Mouse (Mus musculus) testis, adult 2 months (tissue): ENCODE data around the gene Whamm. TPM values are rescaled to one million over a fixed set of nuclear protein-coding genes. Genes with fewer than 3 reads are reported as not detected.

Source experiments
- H3K27ac ChIP-seq: fragments of 200-500 bp; 2 replicates; pipeline ENCODE4 v1.5.1; 2012; ENCODE audit warnings: low read depth, low read length; ENCODE audit not compliant: control insufficient read depth, insufficient read depth
- H3K27me3 ChIP-seq: fragments of 200-500 bp; 2 replicates; pipeline ENCODE4 v1.6.1; 2012; ENCODE audit warnings: mild to moderate bottlenecking, low read length, moderate library complexity; ENCODE audit not compliant: control insufficient read depth, insufficient read depth
- H3K36me3 ChIP-seq: fragments of 200-500 bp; 2 replicates; pipeline ENCODE4 v1.6.1; 2012; ENCODE audit warnings: mild to moderate bottlenecking, low read length; ENCODE audit not compliant: control insufficient read depth, insufficient read depth
- H3K4me1 ChIP-seq: fragments of 200-500 bp; 2 replicates; pipeline ENCODE4 v1.6.1; 2012; ENCODE audit warnings: low read length; ENCODE audit not compliant: control insufficient read depth, insufficient read depth
- H3K4me3 ChIP-seq: fragments of 200-500 bp; 2 replicates; pipeline ENCODE4 v1.5.1; 2012; ENCODE audit warnings: low read depth, mild to moderate bottlenecking, low read length, moderate library complexity, mixed read lengths; ENCODE audit not compliant: control insufficient read depth
- CTCF ChIP-seq: fragments of 200-500 bp; IDR thresholded peaks from 2 replicates; pipeline ENCODE4 v1.5.1; 2012; ENCODE audit warnings: low read depth, mild to moderate bottlenecking, inconsistent platforms, low read length, moderate library complexity; ENCODE audit not compliant: control insufficient read depth, insufficient read depth, insufficient replicate concordance
- POLR2A ChIP-seq: fragments of 200-500 bp; IDR thresholded peaks from 2 replicates; pipeline ENCODE4 v1.6.1; 2012; ENCODE audit warnings: low read depth, mild to moderate bottlenecking, inconsistent platforms, low read length, moderate library complexity; ENCODE audit not compliant: control insufficient read depth
- polyA plus RNA-seq: library from polyadenylated mRNA; depleted of rRNA; stranded (reverse); fragments of >200 nt; gene quantifications from 2 replicates; pipeline ENCODE4 v1.2.3, GENCODE M21; 2012

Whamm gene
- polyA plus RNA-seq, 1 experiment, result 22.9 TPM

DNA sequence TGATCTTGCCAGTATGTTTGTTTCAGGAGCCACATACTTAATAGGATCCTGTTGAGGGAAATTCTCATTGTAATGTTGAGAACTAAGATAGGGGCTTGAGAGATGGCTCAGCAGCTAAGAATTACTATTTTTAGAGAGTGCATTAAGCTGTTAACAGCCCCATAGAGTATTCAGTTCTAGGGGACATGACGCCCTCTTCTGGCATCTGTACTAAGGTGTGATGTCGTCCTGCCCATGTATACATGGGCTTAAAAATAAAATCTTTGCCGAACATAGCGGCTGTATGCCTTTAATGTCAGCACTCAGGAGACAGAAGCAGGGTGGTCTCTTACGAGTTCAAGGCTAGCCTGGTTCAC is 336 bp upstream of the Whamm start:
- peaks cover 2% of the 10 kb centered on the region; the same call in 1 of the 2 replicates for H3K4me1 ChIP-seq
- H3K27me3 ChIP-seq, result no peaks in the 10 kb centered on the region
- peaks cover 2% of the 10 kb centered on the region; the same call in 1 of the 2 replicates for H3K36me3 ChIP-seq
- H3K27ac ChIP-seq, result peak overlapping the region; percentile 56; the same call in 1 of the 2 replicates
- TF ChIP-seq POLR2A (no peak), CTCF (no peak)
- peak overlapping the region; percentile 99 for H3K4me3 ChIP-seq

DNA sequence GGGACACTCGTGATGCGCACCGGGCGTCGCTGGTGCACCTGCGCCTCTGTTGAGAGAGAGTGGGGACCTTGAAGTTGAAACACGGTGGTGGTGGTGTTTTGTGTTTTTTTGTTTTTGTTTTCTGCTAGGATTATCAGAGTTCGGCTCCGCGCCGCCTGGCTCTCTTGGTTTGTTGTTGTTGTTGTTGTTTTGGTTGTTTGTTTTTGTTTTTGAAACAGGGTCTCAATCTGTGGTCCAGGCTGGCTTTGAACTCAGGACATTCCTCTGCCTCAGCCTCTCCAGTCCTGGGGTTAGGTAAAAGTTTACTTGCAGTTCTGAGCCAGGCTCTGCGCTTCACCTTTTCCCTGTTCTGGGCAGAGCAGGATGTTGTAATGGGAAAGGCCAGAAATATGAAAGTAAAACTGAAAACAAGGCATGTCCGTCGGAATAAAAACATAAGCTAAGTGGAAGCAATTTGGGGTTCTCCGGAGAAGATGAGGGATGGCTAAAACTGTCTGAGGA is 925 bp downstream of the Whamm start:
- TF ChIP-seq POLR2A (no peak), CTCF (no peak)
- H3K27me3 ChIP-seq, result no peaks in the 10 kb centered on the region

DNA sequence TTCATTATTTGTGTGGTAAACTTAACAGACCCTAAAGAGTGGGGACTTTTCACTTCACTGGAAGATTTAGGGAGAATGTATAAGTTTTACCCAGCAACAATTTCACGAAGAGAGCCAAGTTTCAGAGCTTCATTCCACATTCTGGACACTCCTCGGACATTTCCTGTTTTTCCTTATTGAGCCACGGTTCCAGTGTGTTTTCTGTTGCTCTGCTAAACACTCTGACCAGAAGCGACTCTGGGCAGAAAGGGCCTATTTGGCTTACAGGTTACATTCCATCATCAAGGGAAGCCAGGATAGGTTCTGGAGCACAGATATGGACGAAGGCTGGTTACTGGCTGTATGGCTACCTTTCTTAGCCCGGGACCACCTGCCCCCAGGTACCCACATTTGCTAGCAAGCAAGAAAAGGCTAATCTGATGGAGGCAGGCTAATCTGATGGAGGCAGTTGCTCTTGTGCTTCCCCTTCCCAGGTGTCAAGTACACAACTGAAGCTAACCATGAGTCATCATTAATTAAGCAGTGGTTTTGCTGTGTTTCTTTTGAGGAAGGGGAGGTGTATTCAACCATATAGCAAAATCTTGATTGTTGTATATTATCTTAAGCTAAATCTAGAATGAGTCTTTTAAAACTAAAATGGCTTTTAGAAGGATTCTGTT is 1.7 kb downstream of the Whamm start:
- TF ChIP-seq CTCF (no peak), POLR2A (no peak)
- Histone ChIP-seq H3K36me3 (peaks cover 2% of the 10 kb centered on the region), H3K27ac (peak overlapping the region; percentile 11; the same call in 1 of the 2 replicates), H3K27me3 (no peaks in the 10 kb centered on the region), H3K4me3 (peak overlapping the region; percentile 37), H3K4me1 (peaks cover 4% of the 10 kb centered on the region; the same call in 1 of the 2 replicates)

More for the DNA sequence above, 925 bp downstream of the Whamm start:
- Histone ChIP-seq H3K4me3 (peak overlapping the region; percentile 99), H3K4me1 (peaks cover 4% of the 10 kb centered on the region; the same call in 1 of the 2 replicates), H3K36me3 (peaks cover 2% of the 10 kb centered on the region; the same call in 1 of the 2 replicates), H3K27ac (peak overlapping the region; percentile 95)

DNA sequence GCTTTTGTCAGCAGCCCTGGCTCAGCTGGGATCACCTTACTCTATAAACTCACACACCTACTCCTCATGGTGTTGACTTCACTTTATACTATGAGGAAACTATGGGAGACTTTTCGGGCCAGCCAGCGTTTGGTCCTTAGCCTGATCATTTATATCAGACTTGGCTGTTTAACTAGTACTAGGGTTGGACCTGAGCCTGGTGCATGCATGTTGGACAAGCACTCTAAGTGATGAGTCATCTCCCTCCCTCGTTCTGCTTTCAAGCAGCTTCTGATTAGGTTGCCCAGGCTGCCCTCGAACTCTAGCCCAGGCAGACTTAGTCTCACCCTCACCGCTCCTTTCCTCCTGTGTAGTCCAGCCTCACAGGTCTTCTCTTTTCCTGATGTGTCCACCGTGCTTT is 2.3 kb downstream of the Whamm start:
- no peak for TF ChIP-seq CTCF
- H3K27ac ChIP-seq, result no peak overlapping the region
- peak overlapping the region; percentile 6; the same call in 1 of the 2 replicates for H3K4me3 ChIP-seq
- H3K27me3 ChIP-seq, result no peaks in the 10 kb centered on the region
- H3K36me3 ChIP-seq, result peaks cover 5% of the 10 kb centered on the region
- peaks cover 4% of the 10 kb centered on the region; the same call in 1 of the 2 replicates for H3K4me1 ChIP-seq

DNA sequence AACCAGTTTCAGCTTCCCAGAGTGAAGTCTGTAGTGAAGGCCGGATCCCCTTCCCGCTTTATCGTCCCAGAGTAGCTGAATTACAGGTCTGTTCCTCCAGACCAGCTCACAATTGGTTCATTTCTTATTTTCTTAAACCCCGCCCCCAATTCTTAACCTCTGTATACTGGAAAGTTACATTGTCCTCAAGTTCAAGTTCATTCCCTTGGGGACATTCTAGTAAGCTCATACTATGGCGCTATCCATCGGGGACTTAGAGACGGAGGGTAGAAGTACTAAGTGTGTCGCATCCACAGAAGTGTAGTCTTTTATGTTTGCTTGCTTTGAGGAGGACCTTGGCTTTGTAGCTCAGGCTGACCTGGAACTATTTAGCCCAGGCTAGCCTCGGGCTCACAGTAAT is 2.8 kb downstream of the Whamm start:
- Histone ChIP-seq H3K36me3 (peaks cover 5% of the 10 kb centered on the region), H3K27me3 (no peaks in the 10 kb centered on the region), H3K27ac (no peak overlapping the region), H3K4me1 (peaks cover 4% of the 10 kb centered on the region; the same call in 1 of the 2 replicates), H3K4me3 (no peak overlapping the region)
- TF ChIP-seq CTCF, result no peak
- no peak for TF ChIP-seq POLR2A

DNA sequence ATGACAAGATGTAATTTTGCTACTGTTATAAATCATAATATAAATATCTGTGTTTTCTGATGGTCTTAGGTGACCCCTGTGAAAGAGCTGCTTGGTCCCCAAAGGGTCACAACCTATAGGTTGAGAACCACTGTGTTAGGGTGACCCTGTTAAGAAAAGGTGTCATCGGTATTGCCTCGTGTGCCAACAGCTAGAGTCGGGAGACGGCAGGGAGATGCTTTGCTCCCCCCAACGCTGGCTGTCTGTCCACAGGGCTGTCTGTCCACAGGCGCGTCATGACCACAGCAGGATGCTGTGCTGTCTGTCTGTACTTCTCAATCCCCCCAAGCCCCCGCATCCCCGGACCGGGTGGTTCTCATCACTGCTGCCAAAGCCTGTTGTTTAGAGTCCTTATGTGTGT is 4.5 kb downstream of the Whamm start:
- TF ChIP-seq POLR2A, result no peak
- Histone ChIP-seq H3K36me3 (peaks cover 5% of the 10 kb centered on the region), H3K27ac (no peak overlapping the region), H3K27me3 (no peaks in the 10 kb centered on the region), H3K4me1 (peaks cover 4% of the 10 kb centered on the region; the same call in 1 of the 2 replicates), H3K4me3 (no peak overlapping the region)

DNA sequence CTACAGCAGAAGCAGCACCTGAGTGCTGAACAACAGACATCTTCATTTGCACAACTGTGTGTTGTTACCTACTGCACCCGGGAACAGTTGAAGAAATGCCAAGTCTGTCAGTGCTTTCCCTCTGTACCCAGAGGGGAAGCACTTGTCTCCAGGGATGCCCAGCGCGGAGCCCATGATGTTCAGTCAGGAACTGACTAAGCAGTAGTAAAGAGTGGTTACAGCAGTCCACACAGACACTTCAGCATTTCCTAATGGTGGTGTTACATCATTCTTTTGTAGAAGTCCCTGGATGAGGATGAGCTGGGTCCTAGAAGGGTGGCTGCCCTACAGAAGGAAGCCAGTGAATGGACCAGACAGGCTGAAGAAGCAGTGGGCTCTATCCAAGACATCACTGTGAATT is 6.8 kb downstream of the Whamm start:
- H3K4me3 ChIP-seq, result no peak overlapping the region
- peaks cover 2% of the 10 kb centered on the region; the same call in 1 of the 2 replicates for H3K4me1 ChIP-seq
- peaks cover 5% of the 10 kb centered on the region for H3K36me3 ChIP-seq
- H3K27ac ChIP-seq, result no peak overlapping the region
- no peaks in the 10 kb centered on the region for H3K27me3 ChIP-seq
- TF ChIP-seq POLR2A, result no peak
- no peak for TF ChIP-seq CTCF

DNA sequence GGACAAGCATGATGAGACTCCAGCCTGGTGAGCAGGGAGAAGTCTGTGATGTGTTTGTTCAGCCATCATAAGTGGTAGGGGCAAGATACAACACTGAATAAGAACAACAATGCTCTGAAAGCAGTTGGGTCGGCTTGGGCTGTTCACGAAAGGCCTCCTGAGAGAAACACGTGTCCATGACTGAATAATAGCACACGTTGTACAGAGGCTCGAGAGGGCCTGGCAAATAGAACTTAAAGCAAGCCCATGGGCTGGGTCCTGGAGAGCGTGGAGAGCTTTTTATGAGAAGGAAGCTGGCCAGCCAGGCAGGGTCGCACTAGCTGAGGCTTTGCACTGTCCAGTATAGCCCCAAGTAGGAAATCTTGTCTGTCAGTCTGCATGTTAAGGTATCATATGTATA is 7.3 kb downstream of the Whamm start:
- Histone ChIP-seq H3K4me1 (peaks cover 2% of the 10 kb centered on the region; the same call in 1 of the 2 replicates), H3K36me3 (peaks cover 5% of the 10 kb centered on the region), H3K27ac (no peak overlapping the region), H3K4me3 (no peak overlapping the region), H3K27me3 (no peaks in the 10 kb centered on the region)
- TF ChIP-seq POLR2A, result no peak
- no peak for TF ChIP-seq CTCF
